Mouse (Mus musculus) embryonic stem cell, embryonic (primary cell): ENCODE results near the gene Paf1.

ENCODE experiments used
- CTCF ChIA-PET, 4 experiments: fragments of 300-600 bp in 2 of 4; fragments of 350-600 bp in 2 of 4; sonication (Branson Sonifier 250); formaldehyde crosslinking; loops; one replicate each; lab custom pipeline; 2022; ENCODE audit warnings: inconsistent platforms in 2 of 4; lab: Charles Lee
- POLR2A ChIA-PET, 4 experiments: fragments of 300-600 bp in 2 of 4; fragments of 350-600 bp in 2 of 4; sonication (Branson Sonifier 250); formaldehyde crosslinking; loops; one replicate each; lab custom pipeline; 2022; ENCODE audit warnings: antibody characterized with exemption in 4 of 4, inconsistent platforms in 1 of 4; lab: Charles Lee

The Paf1 gene

GRCm38 (mm10) chr7:28376011-28376771 lies 16.6 kb upstream of the Paf1 start:
- ChIA-PET POLR2A (interaction anchor here (0.5 to 37.0 kb wide), 48 partner anchors 9 to 1393 kb away, joined by 3 to 1116 read pairs (median 4); partner anchors contain the start of genes Med29 (in 3 of the 4), Paf1 (in 3 of the 4), Rps16 (in 3 of the 4) and Supt5 (in 3 of the 4)), CTCF (interaction anchor here (0.5 to 3.7 kb wide), 16 partner anchors 10 to 1044 kb away, joined by 3 to 12 read pairs (median 5); partner anchors contain the start of genes Gmfg (in 1 of the 4), Med29 (in 1 of the 4), Paf1 (in 1 of the 4) and Selenov (in 1 of the 4))

- ChIA-PET POLR2A (interaction anchor here (0.5 to 37.0 kb wide), 26 partner anchors 8 to 453 kb away, joined by 3 to 1116 read pairs (median 4); partner anchors contain the start of genes Med29 (in 3 of the 4), Paf1 (in 3 of the 4), Supt5 (in 3 of the 4) and Rps16 (in 2 of the 4)), CTCF (interaction anchor here in 2 of 4 experiments (1.0 to 3.7 kb wide), 4 partner anchors 10 to 87 kb away, joined by 3 to 11 read pairs (median 4); partner anchors contain the start of genes Gmfg (in 1 of the 2) and Selenov (in 1 of the 2))
Measured at GRCm38 (mm10) chr7:28377190-28378065, 15.3 kb upstream of the Paf1 start.

GRCm38 (mm10) chr7:28378066-28378690 lies 14.6 kb upstream of the Paf1 start:
- CTCF ChIA-PET, result interaction anchor here in 1 of 4 experiments (0.8 to 1.3 kb wide), 6 partner anchors 11 to 87 kb away, joined by 3 to 4 read pairs (median 3); partner anchors contain the start of genes Gmfg and Selenov
- POLR2A ChIA-PET, result interaction anchor here (0.5 to 37.0 kb wide), 45 partner anchors 9 to 1145 kb away, joined by 3 to 1116 read pairs (median 4); partner anchors contain the start of genes Med29 (in 3 of the 4), Paf1 (in 3 of the 4), Rps16 (in 3 of the 4) and Gmfg (in 2 of the 4)

- ChIA-PET CTCF (interaction anchor here in 3 of 4 experiments (0.5 to 1.5 kb wide), 12 partner anchors 12 to 489 kb away, joined by 3 to 13 read pairs (median 3); partner anchors contain the start of genes Dll3 (in 1 of the 3), Med29 (in 1 of the 3), Paf1 (in 1 of the 3) and Rps16 (in 1 of the 3)), POLR2A (interaction anchor here (0.6 to 37.0 kb wide), 70 partner anchors 10 to 1183 kb away, joined by 3 to 1116 read pairs (median 3); partner anchors contain the start of genes Med29 (in 3 of the 4), Paf1 (in 3 of the 4), Rps16 (in 3 of the 4) and Supt5 (in 3 of the 4))
Measured at GRCm38 (mm10) chr7:28378769-28379651, 13.7 kb upstream of the Paf1 start.

- CTCF ChIA-PET, result interaction anchor here in 2 of 4 experiments (0.6 to 1.5 kb wide), 3 partner anchors 23 to 670 kb away, joined by 4 read pairs; no protein-coding TSS in a partner anchor
- POLR2A ChIA-PET, result interaction anchor here (0.7 to 37.0 kb wide), 12 partner anchors 10 to 296 kb away, joined by 3 to 1116 read pairs (median 14); partner anchors contain the start of genes Med29 (in 4 of the 4), Paf1 (in 4 of the 4), Rps16 (in 2 of the 4) and Supt5 (in 2 of the 4)
Measured at GRCm38 (mm10) chr7:28380237-28381016, 12.3 kb upstream of the Paf1 start, which contains the start of gene Zfp36. Gene Zfp36 (minus strand): TSS chr7:28380253.

GRCm38 (mm10) chr7:28381017-28381790 lies 11.5 kb upstream of the Paf1 start:
- CTCF ChIA-PET, result interaction anchor here in 3 of 4 experiments (0.6 to 1.3 kb wide), 6 partner anchors 11 to 320 kb away, joined by 3 to 5 read pairs (median 3); partner anchors contain the start of genes Eid2 (in 1 of the 3), Med29 (in 1 of the 3), Paf1 (in 1 of the 3) and Selenov (in 1 of the 3)

GRCm38 (mm10) chr7:28381938-28382337 lies 10.8 kb upstream of the Paf1 start:
- POLR2A ChIA-PET, result interaction anchor here in 3 of 4 experiments (0.6 to 37.0 kb wide), 40 partner anchors 3 to 1898 kb away, joined by 3 to 1116 read pairs (median 5); partner anchors contain the start of genes Med29 (in 3 of the 3), Paf1 (in 3 of the 3), Plekhg2 (in 3 of the 3) and Rps16 (in 3 of the 3)
- CTCF ChIA-PET, result interaction anchor here in 3 of 4 experiments (0.6 to 1.3 kb wide), 6 partner anchors 11 to 319 kb away, joined by 3 to 5 read pairs (median 3); partner anchors contain the start of genes Eid2 (in 1 of the 3), Med29 (in 1 of the 3), Paf1 (in 1 of the 3) and Selenov (in 1 of the 3)

More at GRCm38 (mm10) chr7:28381017-28381790, 11.5 kb upstream of the Paf1 start:
- POLR2A ChIA-PET, result interaction anchor here (0.6 to 37.0 kb wide), 34 partner anchors 2 to 1899 kb away, joined by 3 to 1116 read pairs (median 4); partner anchors contain the start of genes Med29 (in 4 of the 4), Paf1 (in 4 of the 4), Plekhg2 (in 3 of the 4) and Rps16 (in 3 of the 4)

- ChIA-PET CTCF (interaction anchor here in 2 of 4 experiments (0.6 to 1.3 kb wide), 6 partner anchors 10 to 443 kb away, joined by 3 to 5 read pairs (median 4); partner anchors contain the start of genes Med29 (in 1 of the 2) and Paf1 (in 1 of the 2)), POLR2A (interaction anchor here in 3 of 4 experiments (0.5 to 37.0 kb wide), 46 partner anchors 4 to 1898 kb away, joined by 3 to 1116 read pairs (median 4); partner anchors contain the start of genes Med29 (in 3 of the 3), Paf1 (in 3 of the 3), Plekhg2 (in 3 of the 3) and Rps16 (in 3 of the 3))
Measured at GRCm38 (mm10) chr7:28382347-28382951, 10.3 kb upstream of the Paf1 start.

GRCm38 (mm10) chr7:28382981-28383396 lies 9.8 kb upstream of the Paf1 start:
- CTCF ChIA-PET, result interaction anchor here in 2 of 4 experiments (0.6 to 1.3 kb wide), 4 partner anchors 37 to 443 kb away, joined by 3 to 5 read pairs (median 4); no protein-coding TSS in a partner anchor
- POLR2A ChIA-PET, result interaction anchor here in 3 of 4 experiments (0.6 to 37.0 kb wide), 40 partner anchors 4 to 974 kb away, joined by 3 to 1116 read pairs (median 5); partner anchors contain the start of genes Med29 (in 3 of the 3), Paf1 (in 3 of the 3), Rps16 (in 3 of the 3) and Dll3 (in 2 of the 3)

GRCm38 (mm10) chr7:28383606-28384005 lies 9.1 kb upstream of the Paf1 start:
- POLR2A ChIA-PET, result interaction anchor here in 3 of 4 experiments (0.6 to 37.0 kb wide), 24 partner anchors 5 to 827 kb away, joined by 3 to 1116 read pairs (median 6); partner anchors contain the start of genes Med29 (in 3 of the 3), Paf1 (in 3 of the 3), Dll3 (in 2 of the 3) and Plekhg2 (in 2 of the 3)

GRCm38 (mm10) chr7:28384162-28384561 lies 8.6 kb upstream of the Paf1 start:
- POLR2A ChIA-PET, result interaction anchor here in 3 of 4 experiments (0.8 to 37.0 kb wide), 19 partner anchors 5 to 102 kb away, joined by 3 to 1116 read pairs (median 12); partner anchors contain the start of genes Med29 (in 3 of the 3), Paf1 (in 3 of the 3), Dll3 (in 2 of the 3) and Plekhg2 (in 2 of the 3)

More at GRCm38 (mm10) chr7:28383606-28384005, 9.1 kb upstream of the Paf1 start:
- CTCF ChIA-PET, result interaction anchor here in 2 of 4 experiments (0.7 to 1.2 kb wide), 2 partner anchors 39 to 57 kb away, joined by 3 to 4 read pairs; no protein-coding TSS in a partner anchor

GRCm38 (mm10) chr7:28385196-28385595 lies 7.6 kb upstream of the Paf1 start:
- POLR2A ChIA-PET, result interaction anchor here in 2 of 4 experiments (1.6 to 37.0 kb wide), 9 partner anchors 5 to 47 kb away, joined by 3 to 1116 read pairs (median 350); partner anchors contain the start of genes Med29 (in 2 of the 2), Paf1 (in 2 of the 2), Plekhg2 (in 2 of the 2) and Rps16 (in 2 of the 2)

More at GRCm38 (mm10) chr7:28384162-28384561, 8.6 kb upstream of the Paf1 start:
- CTCF ChIA-PET, result interaction anchor here in 2 of 4 experiments (0.6 to 0.7 kb wide), 2 partner anchors 9 to 58 kb away, joined by 3 read pairs; no protein-coding TSS in a partner anchor

More at GRCm38 (mm10) chr7:28385196-28385595, 7.6 kb upstream of the Paf1 start:
- CTCF ChIA-PET, result interaction anchor here in 2 of 4 experiments (0.6 to 2.1 kb wide), 3 partner anchors 10 to 846 kb away, joined by 4 to 11 read pairs (median 5); no protein-coding TSS in a partner anchor
